Mouse (Mus musculus): ENCODE data around the gene Nkapl. TPM values are rescaled to one million over a fixed set of nuclear protein-coding genes. Genes with fewer than 3 reads are reported as not detected.
"Not testable (repeated sequence)": the region's sequence is repeated elsewhere in the genome, so short reads cannot be mapped to it uniquely, and the experiment has no call there.

The Nkapl gene
- under 1 TPM in 1 of 2 experiments, not detected in 1; 0.18 TPM for total RNA-seq (2021)
- long read RNA-seq, experiment 1, partial matches to known transcripts = 0 of 1 reads
- long read RNA-seq, experiment 1, other reads (novel, unspliced or antisense) = 0 of 1 reads
- long read RNA-seq, experiment 2, partial matches to known transcripts = 0 of 1 reads
- long read RNA-seq, experiment 2, other reads (novel, unspliced or antisense) = 0 of 1 reads

DNA sequence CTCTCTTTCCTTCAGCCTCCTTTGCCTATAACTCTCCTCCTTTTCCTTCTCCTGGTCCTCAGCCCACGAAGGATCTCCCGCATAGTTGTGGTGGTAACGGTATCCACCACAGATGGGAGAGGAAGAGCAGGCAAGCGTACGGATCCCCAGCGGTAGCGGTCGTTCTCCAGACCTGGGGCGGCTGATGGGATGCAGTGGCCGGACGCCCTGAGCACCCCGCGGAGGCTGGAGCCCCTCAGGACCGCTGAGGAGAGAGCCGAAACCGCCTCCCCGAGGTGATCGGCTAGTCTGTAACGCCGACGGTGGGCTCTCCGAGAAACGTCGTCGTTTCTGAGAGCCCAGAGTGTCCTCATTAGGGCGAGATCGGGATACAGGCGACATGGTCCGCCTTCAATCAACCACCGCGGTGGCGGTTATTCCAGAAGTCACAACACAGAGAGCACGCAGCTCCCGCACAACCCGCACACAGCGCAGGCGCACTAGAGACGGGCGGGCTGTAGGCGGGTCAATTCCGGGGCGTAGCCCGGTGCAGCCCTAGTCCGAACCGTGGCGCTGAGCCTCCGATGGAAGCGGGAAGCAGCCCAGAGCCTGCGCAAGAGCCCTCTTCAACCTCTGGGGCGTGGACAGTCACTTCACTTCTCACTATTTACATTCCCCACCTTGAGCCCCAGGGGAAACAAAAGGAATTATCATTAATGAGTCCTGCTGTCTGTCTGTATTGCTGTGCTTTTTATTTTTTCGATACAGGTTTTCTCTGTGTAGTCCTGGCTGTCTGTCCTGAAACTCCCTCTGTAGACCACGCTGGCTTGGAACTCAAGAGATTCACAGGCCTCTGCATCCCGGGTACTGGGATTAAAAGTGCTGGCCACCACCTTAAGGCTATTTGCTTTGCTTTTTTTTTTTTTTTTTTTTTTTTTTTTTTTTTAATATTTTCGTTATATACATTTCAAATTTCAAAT, at the start of gene Nkapl:
Gene Nkapl (minus strand): TSS at position 449 of the 959 bp plus-strand sequence.
- peak; percentile 78 for DNase-seq

- DNase-seq = peak; percentile 88
Measured at GRCm38 (mm10) chr13:21506221-21506649, 37.9 kb upstream of the Nkapl start.

GRCm38 (mm10) chr13:21502296-21502695, 34.0 kb upstream of the Nkapl start:
- no peak for DNase-seq

DNA sequence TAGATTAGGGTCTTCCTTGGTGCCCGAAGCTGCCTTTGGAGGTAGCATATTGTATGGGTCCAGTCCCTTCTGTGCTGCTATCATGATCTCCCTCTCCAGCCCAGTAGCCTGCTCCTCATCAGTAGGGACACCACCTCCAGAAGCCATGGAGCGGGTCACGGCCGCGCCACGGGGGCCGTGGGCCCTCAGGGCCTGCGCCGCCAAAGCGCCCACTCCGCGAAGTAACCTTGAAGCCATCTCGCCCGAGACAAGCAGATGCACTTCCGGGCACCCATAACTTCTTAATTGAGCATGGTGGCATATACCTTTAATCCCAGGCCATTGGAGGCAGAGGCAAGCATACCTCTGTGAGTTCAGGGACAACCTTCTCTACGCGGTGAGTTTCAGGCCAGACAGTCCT, 32.9 kb upstream of the Nkapl start, which contains the start of gene Gm11273:
Gene Gm11273 (minus strand): TSS at position 237 of the 400 bp plus-strand sequence.
- DNase-seq = not testable (repeated sequence)

DNA sequence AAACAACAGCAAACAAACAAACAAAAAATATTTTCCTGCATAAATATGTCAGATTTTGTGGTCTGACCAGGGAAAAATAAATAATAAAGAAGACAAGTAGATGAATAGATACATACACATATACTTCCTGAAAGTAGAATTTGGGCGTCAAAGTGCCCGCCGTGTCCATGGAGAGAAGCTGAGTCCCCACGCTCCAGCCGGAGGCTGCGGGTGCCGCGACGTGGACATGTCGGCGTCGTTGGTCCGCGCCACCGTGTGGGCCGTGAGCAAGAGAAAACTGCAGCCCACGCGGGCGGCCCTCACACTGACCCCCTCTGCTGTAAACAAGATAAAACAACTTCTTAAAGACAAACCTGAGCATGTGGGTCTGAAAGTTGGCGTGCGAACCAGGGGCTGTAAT, 26.8 kb upstream of the Nkapl start, which contains the start of gene AK157302:
Gene AK157302 (plus strand): TSS at position 144 of the 400 bp plus-strand sequence.
- DNase-seq = no peak

DNA sequence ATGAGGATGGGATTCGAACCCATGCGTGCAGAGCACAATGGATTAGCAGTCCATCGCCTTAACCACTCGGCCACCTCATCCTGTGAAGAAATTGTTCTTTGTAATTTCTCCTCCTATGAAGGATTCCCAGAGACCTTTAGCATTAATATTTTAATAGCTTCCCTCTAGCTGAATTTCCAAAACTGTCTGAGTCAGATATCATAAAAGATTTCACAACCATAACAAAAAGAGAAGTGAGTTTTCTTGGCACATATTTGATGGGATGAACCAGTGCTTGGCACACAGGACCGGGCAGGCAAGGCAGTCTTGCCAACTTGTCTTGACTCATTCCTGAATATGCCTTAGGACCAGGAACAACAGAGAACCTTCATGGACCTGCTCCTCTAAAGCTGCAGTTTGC, 24.5 kb upstream of the Nkapl start:
- DNase-seq = no peak

GRCm38 (mm10) chr13:21486881-21487280, 18.6 kb upstream of the Nkapl start:
- DNase-seq = no peak

GRCm38 (mm10) chr13:21478759-21479670, 10.7 kb upstream of the Nkapl start, which contains the start of the genes Zkscan4 and Gm10065:
Zkscan4 (plus strand) TSS chr13:21478907.
Gm10065 (minus strand) TSS chr13:21479441.
- peak; percentile 31 for DNase-seq

- no peak for DNase-seq
Measured at GRCm38 (mm10) chr13:21472427-21472826, 4.1 kb upstream of the Nkapl start.

DNA sequence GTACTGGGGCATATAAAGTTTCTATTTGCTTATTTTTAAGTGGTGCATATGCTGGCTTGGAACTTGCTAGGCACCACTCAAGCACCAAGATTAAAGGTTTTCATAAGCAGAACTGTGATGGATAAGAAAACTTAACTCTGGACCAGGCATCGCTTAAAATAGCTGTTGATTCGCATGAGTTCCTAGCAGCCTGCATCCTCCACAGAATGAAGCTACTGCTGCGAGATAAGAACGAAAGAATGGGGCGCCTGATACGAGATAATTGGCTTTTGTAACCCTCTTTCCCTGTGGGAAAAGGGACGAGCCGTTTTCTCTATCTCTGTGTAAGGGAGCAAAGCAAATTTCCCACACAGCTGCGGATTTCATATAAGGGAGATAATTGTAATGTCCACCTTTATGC, 788 bp upstream of the Nkapl start:
- DNase-seq = no peak

DNA sequence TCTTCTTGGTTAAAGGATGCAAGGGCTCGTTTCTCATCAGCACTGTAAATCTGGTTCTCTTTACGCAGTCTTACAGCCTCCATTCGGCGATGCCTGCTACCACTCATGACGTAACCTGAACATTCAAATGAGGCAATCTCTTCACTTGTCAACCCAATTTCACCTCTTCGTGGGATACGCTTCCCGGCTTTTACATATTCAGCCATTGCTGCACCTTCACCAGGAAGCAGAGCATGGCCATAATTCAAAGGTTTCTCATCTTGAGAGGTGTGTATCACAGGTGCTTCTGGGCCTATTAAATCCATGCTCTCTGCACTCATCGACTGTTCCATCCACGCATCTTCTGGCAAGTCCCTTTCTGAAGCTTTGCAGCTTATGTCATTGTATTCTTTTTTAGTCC, 973 bp downstream of the Nkapl start:
- no peak for DNase-seq

GRCm38 (mm10) chr13:21462516-21462915, 5.8 kb downstream of the Nkapl start:
- DNase-seq = not testable (repeated sequence)

- no peak for DNase-seq
Measured at GRCm38 (mm10) chr13:21456347-21456746, 12.0 kb downstream of the Nkapl start.

- DNase-seq = no peak
Measured at GRCm38 (mm10) chr13:21454133-21454532, 14.2 kb downstream of the Nkapl start.

DNA sequence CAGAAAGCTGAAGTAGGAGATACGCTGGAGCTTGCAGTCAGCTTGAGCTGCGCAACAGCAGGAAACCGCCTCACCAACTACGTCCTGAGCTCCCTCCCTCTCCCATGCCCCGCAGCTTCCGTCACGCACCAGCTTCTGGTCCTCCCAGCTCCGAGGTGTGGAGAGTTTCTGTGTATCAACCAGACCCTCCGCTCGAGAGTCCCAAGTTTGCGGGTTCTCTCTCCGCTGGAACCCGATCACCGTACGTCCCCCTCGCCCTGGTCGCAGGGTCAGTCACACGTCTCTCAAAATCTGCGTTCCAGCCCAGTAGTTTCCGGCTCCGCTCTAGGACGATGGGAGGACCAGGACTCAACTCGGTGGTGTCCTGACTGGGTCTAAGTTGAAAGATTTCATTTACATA, 14.9 kb downstream of the Nkapl start, which contains the start of gene Zscan26:
Gene Zscan26 (minus strand): TSS at position 282 of the 400 bp plus-strand sequence.
- peak; percentile 75 for DNase-seq

GRCm38 (mm10) chr13:21453042-21453441, 15.3 kb downstream of the Nkapl start:
- no peak for DNase-seq

DNA sequence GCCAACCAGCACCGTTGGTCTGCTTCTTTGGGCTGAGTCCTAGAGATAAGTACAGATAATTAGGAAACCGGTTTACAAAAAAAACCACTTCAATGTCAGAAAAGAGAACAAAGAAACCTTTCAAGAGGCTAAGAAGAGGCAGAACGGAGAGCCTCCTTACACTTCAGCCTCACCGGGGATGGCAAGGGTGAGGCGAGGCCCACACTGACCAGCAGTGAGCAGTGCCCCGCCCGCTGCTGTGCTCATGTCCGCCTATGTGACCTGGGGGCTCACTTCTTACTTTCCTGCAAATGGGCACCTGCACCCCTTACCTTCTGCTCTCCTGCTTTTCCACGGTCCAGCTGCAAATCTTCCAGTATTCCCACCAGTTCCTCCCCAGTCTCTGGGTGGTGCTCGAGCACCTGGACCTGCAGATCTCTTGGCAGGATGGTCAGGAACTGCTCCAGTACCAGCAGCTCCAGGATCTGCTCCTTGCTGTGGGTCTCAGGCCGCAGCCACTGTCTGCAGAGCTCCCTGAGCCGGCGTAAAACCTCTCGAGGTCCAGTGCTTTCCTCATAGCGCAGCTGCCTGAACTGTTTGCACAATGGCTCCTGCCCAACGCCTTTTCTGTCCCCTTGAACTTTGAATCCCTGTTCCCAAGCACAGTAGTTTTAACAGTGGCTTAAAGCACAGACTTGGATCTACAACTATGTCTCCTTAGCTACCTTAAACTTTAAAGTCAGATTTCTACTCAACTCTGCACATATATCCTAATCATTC, 20.3 kb downstream of the Nkapl start:
- no peak for DNase-seq

DNA sequence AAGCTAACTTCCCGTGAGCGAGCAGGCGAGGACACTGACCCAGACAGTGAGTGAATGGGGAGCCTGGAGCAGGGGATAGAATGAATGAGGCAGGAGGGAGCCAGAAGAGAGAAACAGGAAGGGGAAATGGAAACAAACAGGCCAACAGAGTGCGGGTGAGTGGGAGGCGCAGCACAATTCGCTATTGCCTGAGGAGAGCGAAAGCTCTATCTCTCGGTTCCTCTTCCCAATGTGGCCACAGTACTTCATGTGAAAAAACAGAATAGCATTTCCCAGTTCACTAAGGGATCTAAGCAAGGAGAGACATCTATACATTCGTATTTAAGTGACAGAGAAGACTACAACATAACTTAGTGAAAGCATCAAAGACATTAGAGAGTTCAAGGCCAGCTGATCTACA, 21.5 kb downstream of the Nkapl start:
- DNase-seq = no peak

- no peak for DNase-seq
Measured at GRCm38 (mm10) chr13:21441207-21441572, 27.1 kb downstream of the Nkapl start.

GRCm38 (mm10) chr13:21440503-21441206, 27.7 kb downstream of the Nkapl start, which contains the start of gene Pgbd1:
Pgbd1 (minus strand) TSS chr13:21441058.
- peak; percentile 28 for DNase-seq

Measured in gastrocnemius, postnatal 25 days (tissue).